Mouse (Mus musculus) intestine, embryonic 14.5 days (tissue): ENCODE measurements around the gene Fgd3. TPM values are rescaled to one million over a fixed set of nuclear protein-coding genes. Genes with fewer than 3 reads are reported as not detected.

Experiments
- ATAC-seq: fragments of 200-750 bp; cut with Nextera tagmentation; replicated peaks from 2 replicates; pipeline ENCODE4 v1.8.0; 2017; ENCODE audit warnings: low read depth, moderate number of reproducible peaks, moderate TSS enrichment, moderate library complexity; ENCODE audit not compliant: low FRiP score, low TSS enrichment
- DNase-seq: peaks from one replicate; pipeline ENCODE4 v3.0.0-alpha.2; 2018; ENCODE audit warnings: low spot score
- H3K27ac ChIP-seq: fragments of 300-500 bp; sonication (generic); 2 replicates; pipeline ENCODE4 v1.5.1; 2014; ENCODE audit warnings: low read depth, mild to moderate bottlenecking, control low read depth
- H3K27me3 ChIP-seq: fragments of 300-500 bp; sonication (generic); replicated peaks from 2 replicates; pipeline ENCODE4 v1.6.1; 2014; ENCODE audit warnings: low read length, control low read depth; ENCODE audit not compliant: control insufficient read depth, insufficient read depth
- H3K36me3 ChIP-seq: fragments of 300-500 bp; sonication (generic); 2 replicates; pipeline ENCODE4 v1.6.1; 2014; ENCODE audit warnings: low read length, control low read depth; ENCODE audit not compliant: control insufficient read depth, insufficient read depth
- H3K4me1 ChIP-seq: fragments of 300-500 bp; sonication (generic); replicated peaks from 2 replicates; pipeline ENCODE4 v1.6.1; 2014; ENCODE audit warnings: low read length, control low read depth, mixed read lengths; ENCODE audit not compliant: control insufficient read depth, insufficient read depth
- H3K4me2 ChIP-seq: fragments of 300-500 bp; sonication (generic); 2 replicates; pipeline ENCODE4 v1.6.1; 2014; ENCODE audit warnings: low read length
- H3K4me3 ChIP-seq: fragments of 300-500 bp; sonication (generic); 2 replicates; pipeline ENCODE4 v1.5.1; 2014; ENCODE audit warnings: low read depth, low read length, control low read depth, mixed read lengths
- H3K9ac ChIP-seq: fragments of 300-500 bp; sonication (generic); 2 replicates; pipeline ENCODE4 v1.6.1; 2014; ENCODE audit warnings: mild to moderate bottlenecking, low read length
- H3K9me3 ChIP-seq: fragments of 300-500 bp; sonication (generic); 2 replicates; pipeline ENCODE4 v1.6.1; 2016; ENCODE audit warnings: low read length, control low read depth; ENCODE audit not compliant: control insufficient read depth
- WGBS: fragments of 180-500 bp; shearing (Covaris S2); extraction: QIAGEN DNeasy Blood & Tissue Kit; methylation state at CpG from one replicate; pipeline ENCODE4 v1.1.7; 2014; 5-methylcytosine and 5-hydroxymethylcytosine counted together
- polyA plus RNA-seq: library from polyadenylated mRNA; unstranded; fragments of >200 nt; fragmentation: Nextera tagmentation; extraction: Ambion mirVana; gene quantifications from 2 replicates; pipeline ENCODE4 v1.2.1, GENCODE M21; 2014

Fgd3 gene
- 0.62 and 0.89 TPM in 2 replicates for polyA plus RNA-seq

- H3K27me3 ChIP-seq = no peaks in the 10 kb centered on the region
- no peak within 1 kb of the TSS for H3K27ac ChIP-seq
- H3K9me3 ChIP-seq = no peaks in the 10 kb centered on the region
- peak; percentile 73; the same call in 1 of the 2 replicates for ATAC-seq
- DNase-seq = no peak
- peak within 1 kb of the TSS; percentile 6; the same call in 1 of the 2 replicates for H3K4me3 ChIP-seq
- H3K4me1 ChIP-seq = peaks cover 18% of the 10 kb centered on the region
- H3K4me2 ChIP-seq = peak within 1 kb of the TSS; percentile 46
- no peaks in the 10 kb centered on the region for H3K36me3 ChIP-seq
- H3K9ac ChIP-seq = peak within 1 kb of the TSS; percentile 25; the same call in 1 of the 2 replicates
- under 1% methylated on average over 10 of the region's 10 CpGs for whole genome bisulfite sequencing
Observed at GRCm38 (mm10) chr13:49320040-49320439, at the start of gene Fgd3. Gene Fgd3, minus strand, starts transcription at chr13:49320311.

GRCm38 (mm10) chr13:49369404-49369803 lies 49.3 kb upstream of the Fgd3 start:
- DNase-seq (no peak), ATAC-seq (no peak)
- Histone ChIP-seq H3K36me3 (peaks cover 12% of the 10 kb centered on the region), H3K27me3 (no peaks in the 10 kb centered on the region), H3K4me1 (peaks cover 11% of the 10 kb centered on the region), H3K9ac (no peak overlapping the region), H3K4me3 (no peak overlapping the region), H3K4me2 (no peak overlapping the region), H3K9me3 (no peaks in the 10 kb centered on the region), H3K27ac (no peak overlapping the region)
- WGBS = 83% methylated on average over 10 of the region's 10 CpGs

DNA sequence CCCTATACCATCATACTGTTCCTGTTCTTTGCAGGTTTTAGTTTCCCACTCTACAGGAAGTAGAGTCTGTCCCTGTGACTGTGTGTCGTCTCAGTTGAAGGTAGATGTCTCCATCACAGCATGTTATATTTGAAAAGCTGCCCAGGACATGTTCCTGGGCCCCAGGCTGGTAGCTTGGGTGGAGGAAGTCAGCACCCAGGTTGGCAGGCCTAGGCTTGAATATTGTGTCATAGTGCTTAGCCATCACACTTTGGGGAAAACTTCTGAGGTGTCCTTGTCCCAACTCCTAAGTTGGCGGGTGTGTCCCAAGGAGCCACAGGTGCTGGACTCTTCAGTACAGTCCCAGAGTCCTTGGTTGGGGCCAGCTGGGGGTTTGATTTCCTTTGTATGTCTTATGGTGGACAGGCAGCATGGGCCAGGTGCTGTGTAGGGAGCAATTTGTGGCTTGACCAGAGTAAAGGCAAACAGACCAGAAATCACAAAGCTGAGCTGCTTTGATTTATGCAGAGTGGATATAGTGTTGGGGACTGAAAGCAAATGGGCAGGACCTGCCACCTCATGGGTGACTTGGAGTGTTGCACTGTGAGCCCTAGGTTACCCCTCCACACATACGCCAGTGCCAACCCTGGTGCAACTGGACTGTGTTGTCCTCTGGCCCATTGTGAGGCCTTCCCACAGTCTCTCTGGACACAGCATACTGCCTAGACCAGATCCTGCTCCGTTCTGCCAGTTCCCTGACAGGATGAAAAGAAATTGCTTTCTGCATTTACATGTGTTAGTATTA lies 47.7 kb upstream of the Fgd3 start:
- DNase-seq (no peak), ATAC-seq (no peak)
- Histone ChIP-seq H3K27ac (no peak overlapping the region), H3K4me2 (no peak overlapping the region), H3K36me3 (peaks cover 12% of the 10 kb centered on the region), H3K4me1 (peaks cover 12% of the 10 kb centered on the region), H3K27me3 (no peaks in the 10 kb centered on the region), H3K9me3 (no peaks in the 10 kb centered on the region), H3K9ac (no peak overlapping the region), H3K4me3 (no peak overlapping the region)
- WGBS = 78% methylated on average over 4 of the region's 4 CpGs

DNA sequence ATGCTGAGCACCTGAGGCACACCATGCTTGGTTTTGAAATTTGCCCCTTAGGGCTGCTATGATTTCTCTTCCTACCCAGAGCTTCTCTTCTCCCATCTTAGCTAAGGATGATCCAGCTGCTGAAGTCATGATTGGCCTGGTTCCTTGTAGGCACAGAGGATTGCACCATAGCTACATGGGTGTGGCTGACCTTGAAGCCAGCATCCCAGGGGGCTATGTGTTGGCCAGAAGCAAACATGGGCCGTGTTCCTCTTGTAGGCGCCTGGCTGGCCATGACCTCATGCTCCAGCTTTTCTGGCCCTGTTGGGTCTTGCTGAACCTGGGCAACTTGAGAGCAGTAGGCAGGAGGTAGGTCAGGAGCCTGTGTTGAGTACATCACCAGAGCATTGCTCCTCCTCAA lies 44.6 kb upstream of the Fgd3 start:
- Histone ChIP-seq H3K4me3 (no peak overlapping the region), H3K9me3 (no peaks in the 10 kb centered on the region), H3K4me2 (no peak overlapping the region), H3K27ac (no peak overlapping the region), H3K27me3 (no peaks in the 10 kb centered on the region), H3K36me3 (peaks cover 3% of the 10 kb centered on the region), H3K9ac (no peak overlapping the region), H3K4me1 (peaks cover 7% of the 10 kb centered on the region)
- DNase-seq (no peak), ATAC-seq (no peak)
- 76% methylated on average over 2 of the region's 2 CpGs for WGBS

- Histone ChIP-seq H3K4me3 (no peak overlapping the region), H3K4me1 (peaks cover 7% of the 10 kb centered on the region; the same call in 1 of the 2 replicates), H3K9ac (no peak overlapping the region), H3K9me3 (no peaks in the 10 kb centered on the region), H3K27me3 (no peaks in the 10 kb centered on the region), H3K36me3 (no peaks in the 10 kb centered on the region), H3K4me2 (no peak overlapping the region), H3K27ac (no peak overlapping the region)
- DNase-seq = no peak
- no peak for ATAC-seq
- WGBS = 91% methylated on average over 2 of the region's 2 CpGs
Observed at GRCm38 (mm10) chr13:49362804-49363203, 42.7 kb upstream of the Fgd3 start.

DNA sequence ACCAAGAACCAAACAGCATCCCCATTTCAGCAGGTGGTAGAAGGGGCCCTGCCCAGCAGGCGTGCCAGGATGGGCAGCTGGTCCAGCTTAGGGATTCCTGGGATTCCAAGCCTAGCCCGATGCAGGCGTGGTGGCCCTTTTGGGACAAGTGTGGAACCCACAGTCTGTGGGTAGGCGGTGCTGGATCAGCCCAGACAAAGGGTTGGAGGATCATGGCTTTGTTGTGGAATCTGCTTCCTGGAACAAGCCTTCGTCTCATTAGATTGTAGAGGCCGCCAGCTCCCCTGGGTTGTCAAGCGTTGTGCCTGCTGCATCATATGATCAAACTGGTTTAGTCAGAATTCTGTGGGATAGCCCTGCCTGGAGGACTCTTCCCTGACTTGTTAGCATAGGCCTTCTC lies 42.3 kb upstream of the Fgd3 start:
- ATAC-seq = no peak
- WGBS = 84% methylated on average over 7 of the region's 7 CpGs

DNA sequence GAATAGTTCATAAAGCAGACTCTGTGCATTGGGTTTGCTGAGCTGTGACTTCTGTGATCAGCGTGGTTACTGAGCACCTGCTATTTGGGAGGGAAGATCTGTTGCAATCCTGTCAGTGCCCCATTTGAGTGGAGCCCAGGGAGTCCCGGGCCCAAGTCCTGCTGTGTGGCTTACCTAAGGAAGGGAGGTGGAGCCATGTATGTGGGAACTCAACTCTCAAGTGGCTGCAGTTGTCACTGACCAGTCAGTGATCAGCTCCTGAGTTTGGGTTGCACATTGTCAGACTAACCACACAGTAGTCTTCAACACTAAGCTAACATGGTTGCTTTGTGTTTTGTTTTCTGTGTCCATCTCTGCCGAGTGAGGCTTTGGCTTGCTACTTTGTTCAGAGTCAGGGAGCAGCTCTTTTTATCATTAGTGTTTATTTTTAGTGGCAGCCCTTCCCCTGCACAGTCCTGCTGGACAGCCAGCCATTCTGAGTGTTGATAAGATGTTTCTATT lies 40.8 kb upstream of the Fgd3 start:
- WGBS = 16% methylated on average over 3 of the region's 3 CpGs
- H3K36me3 ChIP-seq = peaks cover 9% of the 10 kb centered on the region; the same call in 1 of the 2 replicates
- DNase-seq (no peak), ATAC-seq (no peak)
- no peak overlapping the region for H3K27ac ChIP-seq
- peaks cover 7% of the 10 kb centered on the region; the same call in 1 of the 2 replicates for H3K4me1 ChIP-seq
- no peaks in the 10 kb centered on the region for H3K27me3 ChIP-seq
- no peaks in the 10 kb centered on the region for H3K9me3 ChIP-seq
- no peak overlapping the region for H3K4me2 ChIP-seq
- H3K9ac ChIP-seq = no peak overlapping the region
- H3K4me3 ChIP-seq = no peak overlapping the region

More for the DNA sequence above, 42.3 kb upstream of the Fgd3 start:
- Histone ChIP-seq H3K9me3 (no peaks in the 10 kb centered on the region), H3K27me3 (no peaks in the 10 kb centered on the region), H3K36me3 (peaks cover under 1% of the 10 kb centered on the region; the same call in 1 of the 2 replicates), H3K4me1 (peaks cover 7% of the 10 kb centered on the region; the same call in 1 of the 2 replicates), H3K9ac (no peak overlapping the region), H3K4me3 (no peak overlapping the region), H3K4me2 (no peak overlapping the region), H3K27ac (no peak overlapping the region)
- no peak for DNase-seq

GRCm38 (mm10) chr13:49358184-49358583 lies 38.1 kb upstream of the Fgd3 start:
- H3K27me3 ChIP-seq = no peaks in the 10 kb centered on the region
- H3K36me3 ChIP-seq = peaks cover 9% of the 10 kb centered on the region; the same call in 1 of the 2 replicates
- H3K4me3 ChIP-seq = no peak overlapping the region
- 89% methylated on average over 3 of the region's 3 CpGs for WGBS
- H3K4me2 ChIP-seq = no peak overlapping the region
- H3K9me3 ChIP-seq = no peaks in the 10 kb centered on the region
- H3K9ac ChIP-seq = no peak overlapping the region
- peaks cover 7% of the 10 kb centered on the region; the same call in 1 of the 2 replicates for H3K4me1 ChIP-seq
- DNase-seq (no peak), ATAC-seq (no peak)
- H3K27ac ChIP-seq = no peak overlapping the region
